Mouse (Mus musculus): ENCODE measurements at regions not wholly inside any gene's neighbourhood (a gene's known extent, or its start where the extent isn't known, plus 50 kb on each side); places are given as distances from the start of the nearest gene placed in this dataset.
"Not testable (repeated sequence)": the region's sequence is repeated elsewhere in the genome, so short reads cannot be mapped to it uniquely, and the experiment has no call there.

GRCm38 (mm10) chr3:34709553-34709952, 59.3 kb downstream of the Sox2 start:
- H3K36me3 ChIP-seq: no peaks in the 10 kb centered on the region
- no peak overlapping the region for H3K4me2 ChIP-seq
- H3K27me3 ChIP-seq: no peaks in the 10 kb centered on the region
- no peak overlapping the region for H3K27ac ChIP-seq
- H3K9me3 ChIP-seq: no peaks in the 10 kb centered on the region
- no peaks in the 10 kb centered on the region for H3K4me1 ChIP-seq (replicated peaks)
- H3K9ac ChIP-seq (replicated peaks): no peak overlapping the region
- H3K4me3 ChIP-seq (replicated peaks): no peak overlapping the region
- 88% methylated on average over 13 of the region's 13 CpGs for WGBS
- no peak for ATAC-seq (ENCODE audit: insufficient number of reproducible peaks, insufficient read depth, low FRiP score, low TSS enrichment, low read depth)

DNA sequence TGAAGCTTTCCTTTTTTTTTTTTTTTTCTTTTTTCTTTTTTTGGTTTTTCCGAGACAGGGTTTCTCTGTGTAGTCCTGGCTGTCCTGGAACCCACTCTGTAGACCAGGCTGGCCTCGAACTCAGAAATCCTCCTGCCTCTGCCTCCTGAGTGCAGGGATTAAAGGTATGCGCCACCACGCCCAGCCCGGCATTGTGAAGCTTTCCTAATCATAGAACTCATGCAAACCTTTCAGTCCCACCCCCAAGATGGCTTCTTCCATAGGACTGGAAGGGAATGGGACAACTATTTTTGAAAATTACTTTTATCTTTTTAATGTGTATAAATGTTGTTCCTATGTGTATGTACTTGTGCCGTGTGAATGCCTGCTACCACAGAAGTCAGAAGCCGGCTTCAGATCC, 61.9 kb downstream of the Sox2 start:
- not testable (repeated sequence) for H3K4me1 ChIP-seq (replicated peaks); H3K36me3 ChIP-seq; H3K9ac ChIP-seq (replicated peaks); H3K4me3 ChIP-seq (replicated peaks); H3K4me2 ChIP-seq; H3K27ac ChIP-seq; ATAC-seq (ENCODE audit: insufficient number of reproducible peaks, insufficient read depth, low FRiP score, low TSS enrichment, low read depth); H3K27me3 ChIP-seq; H3K9me3 ChIP-seq
- 87% methylated on average over 7 of the region's 7 CpGs for WGBS

GRCm38 (mm10) chr3:34722506-34722905, 72.3 kb downstream of the Sox2 start:
- Histone ChIP-seq H3K27me3 (no peaks in the 10 kb centered on the region), H3K4me1 (replicated peaks) (no peaks in the 10 kb centered on the region), H3K36me3 (no peaks in the 10 kb centered on the region), H3K4me3 (replicated peaks) (no peak overlapping the region), H3K4me2 (no peak overlapping the region), H3K27ac (no peak overlapping the region), H3K9ac (replicated peaks) (no peak overlapping the region), H3K9me3 (no peaks in the 10 kb centered on the region)
- ATAC-seq (ENCODE audit: insufficient number of reproducible peaks, insufficient read depth, low FRiP score, low TSS enrichment, low read depth): no peak
- 85% methylated on average over 7 of the region's 7 CpGs for WGBS

DNA sequence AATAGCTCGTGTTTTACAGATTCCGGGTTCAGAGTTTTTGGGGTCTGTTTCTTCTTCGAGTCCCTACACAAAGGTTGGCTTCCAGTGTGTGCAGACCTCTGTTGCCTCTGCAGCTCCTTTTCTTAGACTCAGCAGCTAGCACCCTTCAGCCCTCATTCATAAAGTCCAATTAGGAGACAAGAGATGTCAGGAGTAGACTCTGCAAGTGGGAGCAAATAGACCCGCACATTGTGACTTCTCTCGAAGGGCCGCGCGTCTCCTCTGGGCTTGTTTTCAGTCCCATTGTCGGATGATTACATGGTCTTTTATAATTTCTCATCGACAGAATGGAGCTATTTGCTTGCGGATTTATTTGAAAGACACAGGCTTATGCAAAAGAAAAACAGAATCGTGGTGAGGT, 76.8 kb downstream of the Sox2 start:
- H3K9me3 ChIP-seq: no peaks in the 10 kb centered on the region
- H3K27ac ChIP-seq: no peak overlapping the region
- no peaks in the 10 kb centered on the region for H3K27me3 ChIP-seq
- H3K36me3 ChIP-seq: no peaks in the 10 kb centered on the region
- no peaks in the 10 kb centered on the region for H3K4me1 ChIP-seq (replicated peaks)
- 87% methylated on average over 12 of the region's 12 CpGs for WGBS
- no peak for ATAC-seq (ENCODE audit: insufficient number of reproducible peaks, insufficient read depth, low FRiP score, low TSS enrichment, low read depth)
- no peak overlapping the region for H3K9ac ChIP-seq (replicated peaks)
- H3K4me2 ChIP-seq: no peak overlapping the region
- no peak overlapping the region for H3K4me3 ChIP-seq (replicated peaks)

- Histone ChIP-seq H3K4me3 (replicated peaks) (no peak overlapping the region), H3K27ac (no peak overlapping the region), H3K4me2 (no peak overlapping the region), H3K9ac (replicated peaks) (no peak overlapping the region), H3K4me1 (replicated peaks) (no peaks in the 10 kb centered on the region), H3K9me3 (no peaks in the 10 kb centered on the region), H3K36me3 (no peaks in the 10 kb centered on the region), H3K27me3 (no peaks in the 10 kb centered on the region)
- ATAC-seq (ENCODE audit: insufficient number of reproducible peaks, insufficient read depth, low FRiP score, low TSS enrichment, low read depth): no peak
Measured at GRCm38 (mm10) chr3:34728282-34728681, 78.1 kb downstream of the Sox2 start.

DNA sequence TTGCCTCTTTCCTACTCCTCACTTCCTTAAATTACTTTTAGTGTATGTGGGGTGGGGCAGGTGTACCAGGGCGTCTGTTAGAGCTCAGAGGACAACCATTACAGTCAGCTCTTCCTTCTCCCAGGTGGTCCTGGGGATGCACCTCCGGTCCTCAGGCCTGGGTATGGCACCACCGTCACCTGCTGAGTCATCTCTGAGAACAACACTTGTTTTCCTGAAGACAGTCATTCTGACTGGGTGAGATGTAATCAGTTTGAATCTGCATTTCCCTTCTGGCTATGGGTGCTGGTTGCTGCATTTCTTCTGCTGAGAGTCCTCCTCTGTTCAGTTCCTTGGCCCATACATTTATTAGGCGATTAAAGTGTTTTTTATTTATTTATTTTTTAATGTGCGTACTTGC, 84.8 kb downstream of the Sox2 start:
- Histone ChIP-seq H3K27ac (no peak overlapping the region), H3K9ac (replicated peaks) (no peak overlapping the region), H3K4me3 (replicated peaks) (no peak overlapping the region), H3K4me2 (no peak overlapping the region), H3K36me3 (no peaks in the 10 kb centered on the region), H3K27me3 (no peaks in the 10 kb centered on the region), H3K9me3 (no peaks in the 10 kb centered on the region), H3K4me1 (replicated peaks) (no peaks in the 10 kb centered on the region)
- 75% methylated on average over 5 of the region's 5 CpGs for WGBS
- ATAC-seq (ENCODE audit: insufficient number of reproducible peaks, insufficient read depth, low FRiP score, low TSS enrichment, low read depth): no peak

DNA sequence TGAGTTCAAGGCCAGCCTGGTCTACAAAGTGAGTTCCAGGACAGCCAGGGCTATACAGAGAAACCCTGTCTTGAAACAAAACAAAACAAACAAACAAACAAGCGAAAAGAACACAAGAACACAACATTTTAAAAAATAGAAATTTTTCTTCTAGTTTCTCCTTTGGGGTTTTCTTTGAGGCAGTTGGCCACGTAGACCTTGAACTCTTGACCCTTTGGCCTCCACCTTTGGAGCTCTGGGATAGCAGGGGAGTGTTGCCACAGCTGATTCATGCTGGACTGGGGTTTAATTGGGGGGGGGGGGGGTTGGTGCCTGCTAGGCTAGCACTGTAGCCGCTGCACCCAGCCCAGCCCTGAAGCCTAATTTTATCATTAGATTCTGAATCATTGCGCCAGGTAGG, 87.8 kb downstream of the Sox2 start:
- WGBS: 84% methylated on average over 4 of the region's 4 CpGs

GRCm38 (mm10) chr3:34738938-34739337, 88.7 kb downstream of the Sox2 start:
- no peaks in the 10 kb centered on the region for H3K27me3 ChIP-seq
- no peak overlapping the region for H3K9ac ChIP-seq (replicated peaks)
- ATAC-seq (ENCODE audit: insufficient number of reproducible peaks, insufficient read depth, low FRiP score, low TSS enrichment, low read depth): no peak
- H3K9me3 ChIP-seq: no peaks in the 10 kb centered on the region
- H3K36me3 ChIP-seq: no peaks in the 10 kb centered on the region
- H3K4me3 ChIP-seq (replicated peaks): no peak overlapping the region
- 73% methylated on average over 7 of the region's 7 CpGs for WGBS
- H3K4me1 ChIP-seq (replicated peaks): no peaks in the 10 kb centered on the region
- no peak overlapping the region for H3K27ac ChIP-seq
- no peak overlapping the region for H3K4me2 ChIP-seq

More for the DNA sequence above, 87.8 kb downstream of the Sox2 start:
- Histone ChIP-seq H3K27ac (no peak overlapping the region), H3K9ac (replicated peaks) (no peak overlapping the region), H3K36me3 (no peaks in the 10 kb centered on the region), H3K9me3 (no peaks in the 10 kb centered on the region), H3K27me3 (no peaks in the 10 kb centered on the region), H3K4me2 (no peak overlapping the region), H3K4me3 (replicated peaks) (no peak overlapping the region), H3K4me1 (replicated peaks) (no peaks in the 10 kb centered on the region)
- no peak for ATAC-seq (ENCODE audit: insufficient number of reproducible peaks, insufficient read depth, low FRiP score, low TSS enrichment, low read depth)

- no peak overlapping the region for H3K9ac ChIP-seq (replicated peaks)
- 70% methylated on average over 7 of the region's 7 CpGs for WGBS
- H3K36me3 ChIP-seq: no peaks in the 10 kb centered on the region
- H3K27me3 ChIP-seq: no peaks in the 10 kb centered on the region
- H3K4me2 ChIP-seq: no peak overlapping the region
- H3K4me3 ChIP-seq (replicated peaks): no peak overlapping the region
- ATAC-seq (ENCODE audit: insufficient number of reproducible peaks, insufficient read depth, low FRiP score, low TSS enrichment, low read depth): 0 out of 2 replicates have a peak, but pooled peaks have one; percentile 17
- H3K9me3 ChIP-seq: no peaks in the 10 kb centered on the region
- H3K4me1 ChIP-seq (replicated peaks): no peaks in the 10 kb centered on the region
- no peak overlapping the region for H3K27ac ChIP-seq
Measured at GRCm38 (mm10) chr3:34739693-34740092, 89.5 kb downstream of the Sox2 start.

- WGBS: 91% methylated on average over 9 of the region's 9 CpGs
- ATAC-seq (ENCODE audit: insufficient number of reproducible peaks, insufficient read depth, low FRiP score, low TSS enrichment, low read depth): 0 out of 2 replicates have a peak, but pooled peaks have one; percentile 45
- H3K27ac ChIP-seq: no peak overlapping the region
- H3K4me2 ChIP-seq: no peak overlapping the region
- no peaks in the 10 kb centered on the region for H3K9me3 ChIP-seq
- no peaks in the 10 kb centered on the region for H3K36me3 ChIP-seq
- no peak overlapping the region for H3K4me3 ChIP-seq (replicated peaks)
- H3K9ac ChIP-seq (replicated peaks): no peak overlapping the region
- H3K4me1 ChIP-seq (replicated peaks): no peaks in the 10 kb centered on the region
- no peaks in the 10 kb centered on the region for H3K27me3 ChIP-seq
Measured at GRCm38 (mm10) chr3:34740110-34740509, 89.9 kb downstream of the Sox2 start.

DNA sequence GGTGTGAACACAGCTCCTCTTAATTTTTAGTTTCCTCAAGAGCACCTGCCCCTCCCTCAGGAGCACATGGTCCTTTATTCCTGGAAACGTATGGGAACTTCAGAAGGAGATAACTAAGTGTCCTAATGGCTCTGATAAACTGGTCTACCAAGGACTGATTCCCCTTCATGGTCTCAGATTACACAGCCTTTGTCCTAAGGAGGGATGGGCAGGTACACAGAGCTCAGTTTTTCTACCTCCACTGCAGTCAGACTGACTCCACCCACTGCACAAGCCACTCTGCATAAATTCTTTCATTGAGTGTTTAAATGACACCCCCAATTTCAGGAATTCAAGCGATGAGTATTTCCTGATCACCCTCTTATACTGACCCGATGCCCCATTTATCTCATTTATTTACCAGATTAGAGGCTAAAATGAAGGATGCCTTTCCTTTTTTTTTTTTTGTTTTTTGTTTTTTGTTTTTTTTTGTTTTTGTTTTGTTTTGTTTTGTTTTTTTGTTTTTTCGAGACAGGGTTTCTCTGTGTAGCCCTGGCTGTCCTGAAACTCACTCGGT, 95.1 kb downstream of the Sox2 start:
- ATAC-seq (ENCODE audit: insufficient number of reproducible peaks, insufficient read depth, low FRiP score, low TSS enrichment, low read depth): no peak
- Histone ChIP-seq H3K36me3 (no peaks in the 10 kb centered on the region), H3K9ac (replicated peaks) (no peak overlapping the region), H3K4me2 (no peak overlapping the region), H3K27me3 (no peaks in the 10 kb centered on the region), H3K9me3 (no peaks in the 10 kb centered on the region), H3K27ac (no peak overlapping the region), H3K4me1 (replicated peaks) (no peaks in the 10 kb centered on the region), H3K4me3 (replicated peaks) (no peak overlapping the region)
- WGBS: 73% methylated on average over 5 of the region's 5 CpGs

GRCm38 (mm10) chr3:34747499-34748093, 97.4 kb downstream of the Sox2 start:
- WGBS: 81% methylated on average over 10 of the region's 10 CpGs
- Histone ChIP-seq H3K36me3 (no peaks in the 10 kb centered on the region), H3K4me2 (no peak overlapping the region), H3K9me3 (no peaks in the 10 kb centered on the region), H3K9ac (replicated peaks) (no peak overlapping the region), H3K4me3 (replicated peaks) (no peak overlapping the region), H3K27ac (no peak overlapping the region), H3K27me3 (no peaks in the 10 kb centered on the region), H3K4me1 (replicated peaks) (no peaks in the 10 kb centered on the region)
- no peak for ATAC-seq (ENCODE audit: insufficient number of reproducible peaks, insufficient read depth, low FRiP score, low TSS enrichment, low read depth)

Measured in limb, embryonic 12.5 days (tissue).